Mouse (Mus musculus): ENCODE data around the gene 3110018I06Rik.
A peak's percentile ranks its signal among the peaks of the same experiment; 100 is the strongest.

3110018I06Rik gene

GRCm38 (mm10) chr12:107488371-107488770 is at the start of gene 3110018I06Rik:
Gene 3110018I06Rik, plus strand, starts transcription at chr12:107488632.
- no peak for DNase-seq (ENCODE audit: low read depth, low spot score)

GRCm38 (mm10) chr12:107444681-107445080 is 43.8 kb upstream of the 3110018I06Rik start:
- DNase-seq (ENCODE audit: low read depth, low spot score) = peak; percentile 41

- DNase-seq (ENCODE audit: low read depth, low spot score) = no peak
Measured at GRCm38 (mm10) chr12:107457835-107458234, 30.6 kb upstream of the 3110018I06Rik start.

- DNase-seq (ENCODE audit: low read depth, low spot score) = no peak
Measured at GRCm38 (mm10) chr12:107464731-107465130, 23.7 kb upstream of the 3110018I06Rik start.

GRCm38 (mm10) chr12:107476441-107477291 is 11.8 kb upstream of the 3110018I06Rik start:
- peak; percentile 74 for DNase-seq (ENCODE audit: low read depth, low spot score)

- no peak for DNase-seq (ENCODE audit: low read depth, low spot score)
Measured at GRCm38 (mm10) chr12:107479350-107479749, 9.1 kb upstream of the 3110018I06Rik start.

GRCm38 (mm10) chr12:107483031-107483430 is 5.4 kb upstream of the 3110018I06Rik start:
- peak; percentile 19 for DNase-seq (ENCODE audit: low read depth, low spot score)

GRCm38 (mm10) chr12:107491344-107491743 is 2.9 kb downstream of the 3110018I06Rik start:
- no peak for DNase-seq (ENCODE audit: low read depth, low spot score)

GRCm38 (mm10) chr12:107496924-107497323 is 8.5 kb downstream of the 3110018I06Rik start:
- DNase-seq (ENCODE audit: low read depth, low spot score) = no peak

GRCm38 (mm10) chr12:107509661-107510237 is 21.3 kb downstream of the 3110018I06Rik start:
- DNase-seq (ENCODE audit: low read depth, low spot score) = no peak

- no peak for DNase-seq (ENCODE audit: low read depth, low spot score)
Measured at GRCm38 (mm10) chr12:107511112-107511511, 22.7 kb downstream of the 3110018I06Rik start.

- DNase-seq (ENCODE audit: low read depth, low spot score) = peak; percentile 79
Measured at GRCm38 (mm10) chr12:107516265-107517217, 28.1 kb downstream of the 3110018I06Rik start.

GRCm38 (mm10) chr12:107520941-107521340 is 32.5 kb downstream of the 3110018I06Rik start:
- DNase-seq (ENCODE audit: low read depth, low spot score) = no peak

GRCm38 (mm10) chr12:107528346-107528880 is 40.0 kb downstream of the 3110018I06Rik start:
- DNase-seq (ENCODE audit: low read depth, low spot score) = no peak

- DNase-seq (ENCODE audit: low read depth, low spot score) = no peak
Measured at GRCm38 (mm10) chr12:107532871-107533270, 44.4 kb downstream of the 3110018I06Rik start.

All from brain, adult 2 months (tissue).